Mouse (Mus musculus) v-Abl transformed pro-B cells (cell line): ENCODE measurements around the gene Gm3839.
"Not testable (repeated sequence)": the region's sequence is repeated elsewhere in the genome, so short reads cannot be mapped to it uniquely, and the experiment has no call there.

ENCODE experiments used
- in situ Hi-C, 2 experiments: fragments of 400-800 bp; cut with MboI; formaldehyde crosslinking; loops; one replicate each; pipeline ENCODE4 v1.15.1; 2025; ENCODE audit not compliant: unreplicated experiment in 2 of 2

Gm3839 gene

GRCm38 (mm10) chr14:11356626-11357025 is at the start of gene Gm3839:
Gene Gm3839 (minus strand): TSS chr14:11356726.
- in situ Hi-C loops, result not testable (repeated sequence)

DNA sequence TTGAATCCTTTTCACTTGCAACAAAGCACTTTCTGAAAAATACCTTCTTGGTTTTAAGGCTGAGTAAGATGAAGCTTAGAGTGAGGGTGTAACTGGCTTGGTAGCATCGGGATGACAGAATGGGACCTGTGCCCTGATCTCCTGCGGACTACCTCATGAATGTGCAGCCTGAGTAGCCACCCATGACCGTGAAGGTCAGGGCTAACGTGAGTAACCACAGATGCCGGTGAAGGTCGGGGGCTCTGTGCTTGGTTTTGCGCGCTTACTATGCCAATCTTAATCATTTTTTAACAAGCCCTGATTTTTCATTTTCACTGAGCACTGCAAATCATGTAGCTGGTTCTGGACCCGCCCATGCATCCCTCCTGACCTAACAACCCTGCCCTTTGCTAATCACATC is 49.1 kb upstream of the Gm3839 start:
- in situ Hi-C loops, result no loop called here

GRCm38 (mm10) chr14:11377846-11378245 is 21.3 kb upstream of the Gm3839 start:
- in situ Hi-C loops, result no loop called here

DNA sequence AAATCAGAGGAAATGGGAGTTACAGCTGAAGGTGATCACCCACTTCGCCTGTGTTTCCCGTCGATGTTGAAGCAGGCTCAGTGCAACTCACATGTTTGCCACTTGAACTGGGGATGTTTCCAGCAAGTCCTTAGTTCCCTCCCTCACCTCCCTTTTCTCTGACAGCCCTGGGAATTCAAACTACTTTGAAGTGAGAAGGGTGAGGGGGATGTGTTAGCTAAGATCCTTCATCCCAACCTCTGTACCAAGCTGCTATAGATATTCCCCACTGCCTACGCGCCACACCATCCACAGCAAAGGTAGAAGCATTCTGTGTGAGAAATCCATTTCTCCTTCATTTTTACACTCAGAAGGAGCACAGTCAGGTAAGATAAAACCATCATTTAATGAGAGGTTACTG is 18.7 kb upstream of the Gm3839 start:
- in situ Hi-C loops, result no loop called here

DNA sequence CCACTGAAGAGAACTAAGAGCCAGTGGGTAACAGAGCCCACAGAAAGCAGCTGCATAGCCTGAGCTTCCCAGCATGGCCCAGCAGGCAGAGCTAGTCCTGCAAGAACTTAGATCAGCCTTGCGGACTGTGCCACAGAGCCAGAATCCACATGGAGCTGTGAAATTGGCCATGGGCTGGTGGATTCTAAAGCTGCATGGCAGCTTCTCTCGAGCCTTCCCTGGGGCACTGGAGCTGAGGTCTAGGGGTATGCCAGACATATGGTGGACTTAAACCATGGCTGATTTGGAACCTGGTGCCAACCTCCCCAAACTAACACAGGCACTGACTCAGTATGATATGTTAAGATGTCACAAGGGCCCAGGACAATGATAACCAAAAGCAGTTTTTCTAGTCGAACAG is 10.4 kb downstream of the Gm3839 start:
- in situ Hi-C loops, result no loop called here

GRCm38 (mm10) chr14:11329993-11330392 is 26.5 kb downstream of the Gm3839 start:
- in situ Hi-C loops, result no loop called here

DNA sequence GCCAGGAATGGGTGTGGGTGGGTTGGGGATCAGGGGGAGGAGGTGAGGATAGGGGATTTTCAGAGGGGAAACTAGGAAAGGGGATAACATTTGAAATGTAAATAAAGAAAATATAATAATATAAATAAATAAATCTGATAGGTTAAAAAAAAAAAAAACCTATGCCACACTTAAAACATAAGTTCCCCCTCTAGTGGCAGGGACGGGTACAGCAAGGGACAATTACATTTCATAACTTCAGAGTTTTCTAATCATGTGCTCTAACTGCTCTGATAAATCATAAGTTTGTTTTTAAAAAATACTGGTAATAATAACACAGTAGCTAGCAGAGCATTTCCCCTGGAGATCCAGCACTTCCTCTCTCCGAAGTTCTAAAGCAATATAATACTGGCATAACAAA is 49.4 kb downstream of the Gm3839 start:
- in situ Hi-C loops, result loop anchor here (5.0 to 25.0 kb wide), 2 partner anchors 970 to 1915 kb away; no protein-coding TSS in a partner anchor

- in situ Hi-C loops, result not testable (repeated sequence)
Measured at GRCm38 (mm10) chr14:11287956-11288355, 68.6 kb downstream of the Gm3839 start.

GRCm38 (mm10) chr14:11257161-11257705 is 99.3 kb downstream of the Gm3839 start:
- in situ Hi-C loops, result no loop called here

GRCm38 (mm10) chr14:11248053-11248452 is 108.5 kb downstream of the Gm3839 start:
- in situ Hi-C loops, result no loop called here

DNA sequence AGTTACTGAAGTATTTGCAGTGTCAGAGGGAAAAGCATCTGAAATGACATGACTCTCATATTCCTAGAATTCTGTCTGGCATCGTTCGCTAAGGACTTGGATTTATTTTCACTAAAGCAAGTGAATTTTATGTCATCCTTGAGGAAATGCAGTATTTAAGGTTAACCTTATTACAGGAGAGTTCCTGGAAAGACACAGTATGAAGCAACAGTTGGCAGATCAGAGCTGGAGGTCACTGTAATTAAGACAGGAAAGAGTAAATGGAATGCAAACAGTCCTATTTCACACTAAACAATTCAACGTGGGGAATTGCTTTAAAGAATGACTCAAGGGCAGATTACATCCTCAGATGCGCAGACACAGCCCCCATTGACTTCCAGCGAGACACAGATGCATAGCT is 112.0 kb downstream of the Gm3839 start:
- in situ Hi-C loops, result no loop called here

DNA sequence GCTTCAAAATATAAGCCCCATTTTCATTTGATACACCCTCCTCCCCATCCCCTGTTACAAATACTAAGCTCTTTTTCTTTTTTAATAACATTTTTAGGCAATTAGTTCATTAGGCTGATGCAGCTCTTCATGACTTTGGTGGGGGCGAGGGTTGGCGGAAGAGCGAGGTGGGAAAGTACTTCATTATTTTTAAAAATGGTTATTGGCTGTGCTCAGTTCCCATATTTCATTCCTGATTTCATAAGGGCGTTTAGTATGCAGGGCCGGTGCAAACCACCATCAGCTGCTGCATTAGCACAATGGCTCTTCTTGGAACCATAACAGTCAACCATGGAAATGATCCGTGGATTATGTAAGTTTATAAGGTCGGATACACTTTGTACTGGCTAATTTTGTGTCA is 124.4 kb downstream of the Gm3839 start:
- in situ Hi-C loops, result no loop called here
